Mouse (Mus musculus) neural tube, embryonic 12.5 days (tissue): ENCODE measurements at regions not wholly inside any gene's neighbourhood (a gene's known extent, or its start where the extent isn't known, plus 50 kb on each side); places are given as distances from the start of the nearest gene placed in this dataset.

ENCODE experiments used
- ATAC-seq: fragments of 200-750 bp; cut with Nextera tagmentation; 2 replicates; pipeline ENCODE4 v1.8.0; 2017; ENCODE audit warnings: low read depth, mild to moderate bottlenecking, moderate TSS enrichment, moderate library complexity; ENCODE audit not compliant: low FRiP score
- H3K27ac ChIP-seq: fragments of 300-500 bp; sonication (generic); 2 replicates; pipeline ENCODE4 v1.5.1; 2016
- H3K27me3 ChIP-seq: fragments of 300-500 bp; sonication (generic); replicated peaks from 2 replicates; pipeline ENCODE4 v1.6.1; 2016; ENCODE audit warnings: mild to moderate bottlenecking
- H3K36me3 ChIP-seq: fragments of 300-500 bp; sonication (generic); 2 replicates; pipeline ENCODE4 v1.6.1; 2016; ENCODE audit warnings: mild to moderate bottlenecking
- H3K4me1 ChIP-seq: fragments of 300-500 bp; sonication (generic); 2 replicates; pipeline ENCODE4 v1.6.1; 2016
- H3K4me2 ChIP-seq: fragments of 300-500 bp; sonication (generic); replicated peaks from 2 replicates; pipeline ENCODE4 v1.6.1; 2016; ENCODE audit warnings: mild to moderate bottlenecking
- H3K4me3 ChIP-seq: fragments of 300-500 bp; sonication (generic); 2 replicates; pipeline ENCODE4 v1.5.1; 2016
- H3K9ac ChIP-seq: fragments of 300-500 bp; sonication (generic); 2 replicates; pipeline ENCODE4 v1.6.1; 2016; ENCODE audit warnings: mild to moderate bottlenecking
- H3K9me3 ChIP-seq: fragments of 300-500 bp; sonication (generic); 2 replicates; pipeline ENCODE4 v1.6.1; 2016; ENCODE audit warnings: mild to moderate bottlenecking
- WGBS: fragments of 180-500 bp; shearing (Covaris S2); methylation state at CpG from one replicate; pipeline ENCODE4 v1.1.7; 2016; 5-methylcytosine and 5-hydroxymethylcytosine counted together

DNA sequence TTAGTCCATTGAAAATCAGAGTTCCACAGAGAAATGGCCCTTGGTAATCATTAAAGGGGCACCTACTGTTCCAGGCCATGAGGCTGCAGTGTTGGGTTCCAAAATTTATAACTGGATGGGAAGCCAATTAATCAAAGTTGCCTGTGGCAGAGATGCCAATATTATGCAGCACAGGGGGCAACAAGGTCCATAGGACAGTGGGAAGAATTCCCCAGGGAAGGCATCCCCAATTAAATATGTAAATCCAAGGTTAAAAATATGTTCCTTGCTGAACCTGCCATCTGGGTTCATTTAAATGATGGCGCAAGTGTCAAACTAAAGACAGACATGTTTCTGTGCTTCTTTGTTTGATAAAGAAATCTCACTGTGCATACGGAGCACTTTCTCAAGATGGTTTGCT lies 273.1 kb upstream of the Sema6d start:
- Histone ChIP-seq H3K36me3 (no peaks in the 10 kb centered on the region), H3K4me1 (peaks cover 12% of the 10 kb centered on the region; the same call in 1 of the 2 replicates), H3K27me3 (no peaks in the 10 kb centered on the region), H3K9me3 (no peaks in the 10 kb centered on the region), H3K4me2 (no peak overlapping the region), H3K27ac (no peak overlapping the region), H3K4me3 (no peak overlapping the region), H3K9ac (no peak overlapping the region)
- WGBS: 70% methylated on average over 2 of the region's 2 CpGs
- ATAC-seq: no peak

DNA sequence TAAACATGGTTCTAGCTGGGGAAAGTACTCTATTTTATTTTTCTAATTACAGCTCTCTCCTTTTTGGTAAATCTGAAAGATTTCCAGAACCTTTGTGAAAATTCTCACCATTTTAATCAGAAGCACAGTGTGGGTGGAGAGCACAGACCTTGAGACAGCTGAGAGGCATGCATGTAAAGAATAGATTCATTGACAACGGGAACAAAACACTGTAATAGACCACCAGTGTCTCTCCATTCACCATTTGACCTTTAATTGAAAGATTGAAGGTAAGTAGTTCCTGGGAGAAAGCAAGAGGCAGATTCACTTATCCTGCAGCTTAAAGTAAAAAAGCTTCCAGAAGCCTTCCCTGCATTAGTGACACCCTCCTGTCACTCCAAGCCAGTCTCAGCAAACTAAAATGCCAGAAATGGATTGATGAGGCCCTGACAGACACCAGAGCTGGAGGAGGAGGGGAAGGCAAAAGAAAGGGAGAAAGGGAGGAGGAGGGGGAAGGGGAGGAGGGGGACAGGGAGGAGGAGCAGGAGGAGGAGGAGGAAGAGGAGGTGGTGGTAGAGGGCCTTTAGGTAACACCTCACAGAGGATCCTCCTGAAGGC lies 256.1 kb upstream of the Sema6d start:
- WGBS: 66% methylated on average over 1 of the region's 1 CpGs
- H3K4me2 ChIP-seq: no peak overlapping the region
- H3K36me3 ChIP-seq: no peaks in the 10 kb centered on the region
- no peak overlapping the region for H3K9ac ChIP-seq
- H3K27me3 ChIP-seq: no peaks in the 10 kb centered on the region
- no peak for ATAC-seq
- no peaks in the 10 kb centered on the region for H3K9me3 ChIP-seq
- H3K4me1 ChIP-seq: 0 out of 2 replicates have a peak, but pooled peaks cover 3% of the 10 kb centered on the region
- H3K4me3 ChIP-seq: no peak overlapping the region
- no peak overlapping the region for H3K27ac ChIP-seq
